Mouse (Mus musculus) fat pad, adult 2 months (tissue): ENCODE results near the gene Tuba4a.
"Not testable (repeated sequence)": the region's sequence is repeated elsewhere in the genome, so short reads cannot be mapped to it uniquely, and the experiment has no call there.

Experiments
- DNase-seq: peaks from one replicate; pipeline ENCODE4 v3.0.0-alpha.2; 2011; ENCODE audit warnings: low read depth, low spot score; ENCODE audit errors: extremely low read depth

The Tuba4a gene

GRCm38 (mm10) chr1:75236117-75237050 lies 16.7 kb upstream of the Tuba4a start, which contains the start of gene Dnajb2:
Dnajb2 (plus strand) TSS chr1:75236406.
- no peak for DNase-seq

- DNase-seq = no peak
Measured at GRCm38 (mm10) chr1:75234606-75235005, 14.9 kb upstream of the Tuba4a start.

- not testable (repeated sequence) for DNase-seq
Measured at GRCm38 (mm10) chr1:75232489-75232888, 12.8 kb upstream of the Tuba4a start.

- DNase-seq = no peak
Measured at GRCm38 (mm10) chr1:75231664-75232152, 12.0 kb upstream of the Tuba4a start, which contains the start of gene A630095N17Rik. A630095N17Rik (minus strand) TSS chr1:75232102.

GRCm38 (mm10) chr1:75231224-75231623 lies 11.6 kb upstream of the Tuba4a start:
- DNase-seq = no peak

- DNase-seq = no peak
Measured at GRCm38 (mm10) chr1:75230335-75230994, 10.8 kb upstream of the Tuba4a start.

GRCm38 (mm10) chr1:75229158-75229557 lies 9.5 kb upstream of the Tuba4a start:
- DNase-seq = no peak

GRCm38 (mm10) chr1:75227653-75228052 lies 8.0 kb upstream of the Tuba4a start:
- no peak for DNase-seq

- DNase-seq = no peak
Measured at GRCm38 (mm10) chr1:75226138-75226537, 6.5 kb upstream of the Tuba4a start.

GRCm38 (mm10) chr1:75225473-75225872 lies 5.8 kb upstream of the Tuba4a start:
- no peak for DNase-seq

- no peak for DNase-seq
Measured at GRCm38 (mm10) chr1:75223532-75223931, 3.9 kb upstream of the Tuba4a start.

GRCm38 (mm10) chr1:75222926-75223325 lies 3.3 kb upstream of the Tuba4a start:
- DNase-seq = no peak

GRCm38 (mm10) chr1:75221538-75221937 lies 1.9 kb upstream of the Tuba4a start:
- no peak for DNase-seq

- no peak for DNase-seq
Measured at GRCm38 (mm10) chr1:75219078-75219477, 587 bp downstream of the Tuba4a start.

GRCm38 (mm10) chr1:75218227-75219001 lies 1.3 kb downstream of the Tuba4a start:
- no peak for DNase-seq

- no peak for DNase-seq
Measured at GRCm38 (mm10) chr1:75217893-75218226, 1.8 kb downstream of the Tuba4a start.

GRCm38 (mm10) chr1:75216797-75217585 lies 2.7 kb downstream of the Tuba4a start:
- no peak for DNase-seq

- no peak for DNase-seq
Measured at GRCm38 (mm10) chr1:75215785-75216184, 3.9 kb downstream of the Tuba4a start.

- DNase-seq = no peak
Measured at GRCm38 (mm10) chr1:75214886-75215285, 4.8 kb downstream of the Tuba4a start.

- DNase-seq = no peak
Measured at GRCm38 (mm10) chr1:75214442-75214841, 5.2 kb downstream of the Tuba4a start.
